Mouse (Mus musculus) retina, embryonic 14.5 days (tissue): ENCODE measurements around the gene Armh2.
"Not testable (repeated sequence)": the region's sequence is repeated elsewhere in the genome, so short reads cannot be mapped to it uniquely, and the experiment has no call there.

Experiments used
- DNase-seq: peaks from one replicate; pipeline ENCODE4 v3.0.0-alpha.2; 2015; ENCODE audit warnings: low spot score

Armh2 gene

DNA sequence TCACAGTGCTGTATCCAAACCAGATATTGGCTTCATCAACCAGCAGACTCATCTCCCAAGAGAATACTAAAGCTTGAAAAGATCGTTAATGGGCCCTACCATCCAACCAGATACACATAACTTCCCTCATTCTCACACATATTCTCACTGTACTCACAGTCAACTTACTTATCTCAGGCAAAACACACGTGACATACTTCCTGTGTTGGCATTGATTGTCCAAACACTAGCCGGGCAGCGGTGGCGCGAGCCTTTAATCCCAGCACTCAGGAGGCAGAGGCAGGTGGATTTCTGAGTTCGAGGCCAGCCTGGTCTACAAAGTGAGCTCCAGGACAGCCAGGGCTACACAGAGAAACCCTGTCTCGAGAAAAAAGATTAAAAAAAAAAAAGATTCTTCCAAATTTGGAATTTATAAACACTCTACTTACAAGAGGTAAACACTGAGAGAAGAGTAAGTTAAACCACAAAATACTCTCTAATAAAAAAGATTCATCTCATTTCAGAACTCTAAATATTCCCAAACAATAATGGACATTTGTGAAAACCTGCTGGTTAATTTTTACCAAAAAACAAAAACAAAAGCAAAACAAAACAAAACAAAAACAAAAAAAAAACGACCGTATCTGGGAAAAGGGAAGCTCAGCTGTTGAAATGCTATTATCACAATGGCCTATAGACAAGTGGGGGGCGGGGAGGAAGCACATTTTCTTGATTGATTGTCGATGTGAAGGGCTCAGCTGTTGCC, 17.0 kb downstream of the Armh2 start:
- no peak for DNase-seq

DNA sequence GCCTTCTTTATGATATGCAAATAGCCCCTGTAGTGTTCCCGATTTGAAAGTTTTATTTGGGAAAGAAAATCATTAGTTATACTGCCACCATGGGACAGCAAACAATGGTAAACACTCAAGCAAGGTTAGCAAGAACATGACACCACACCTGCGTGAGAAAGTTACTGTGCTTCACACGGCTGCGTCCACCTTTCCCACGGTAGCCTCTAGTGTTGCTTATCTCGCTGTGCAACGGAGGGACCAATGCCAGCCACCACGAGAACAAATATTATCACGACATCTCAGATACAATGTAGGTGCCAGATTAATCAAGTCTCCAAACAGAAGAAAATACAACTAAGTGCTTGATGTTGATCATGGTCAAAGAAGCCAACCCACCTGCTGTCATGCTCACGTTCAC, 18.4 kb downstream of the Armh2 start:
- DNase-seq, result no peak

DNA sequence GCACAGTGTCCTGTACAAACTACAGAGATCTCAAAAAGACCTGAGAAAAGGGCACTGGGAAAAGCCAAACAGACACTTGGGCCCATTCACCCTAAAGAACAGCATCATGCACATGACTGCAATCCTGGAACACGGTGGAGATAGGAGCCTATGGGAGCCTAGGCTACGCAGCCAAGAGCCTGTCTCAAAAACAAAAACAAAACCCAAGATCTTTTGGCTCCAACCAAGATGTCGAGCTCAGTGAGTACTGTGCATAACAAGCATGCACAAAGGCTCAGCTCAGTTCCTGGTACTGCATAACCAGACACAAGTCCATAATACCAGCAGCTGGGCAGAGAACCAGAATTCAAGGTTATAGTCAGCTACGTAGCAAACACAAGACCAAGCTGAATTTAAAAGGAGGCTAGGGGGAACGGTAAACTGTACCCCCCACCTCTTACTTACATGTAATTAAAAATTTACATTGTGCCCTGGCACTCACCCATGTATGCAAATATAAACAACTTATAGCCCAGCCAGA, 19.4 kb downstream of the Armh2 start:
- no peak for DNase-seq

DNA sequence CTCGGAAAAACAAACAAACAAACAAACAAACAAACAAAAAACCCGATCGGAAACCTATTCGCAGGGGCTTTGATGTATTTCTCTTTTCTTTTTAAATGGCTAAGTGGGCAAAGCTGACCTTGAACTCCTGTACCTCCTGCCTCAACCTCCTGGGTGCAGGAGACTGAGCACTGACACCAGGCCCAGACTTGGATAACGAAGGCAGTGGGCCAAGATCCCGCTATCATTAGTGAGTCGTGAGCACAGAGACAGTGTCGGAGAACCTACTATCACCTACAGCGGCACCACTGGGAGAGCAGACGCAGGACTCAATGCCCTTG, 20.0 kb downstream of the Armh2 start:
- DNase-seq, result no peak

DNA sequence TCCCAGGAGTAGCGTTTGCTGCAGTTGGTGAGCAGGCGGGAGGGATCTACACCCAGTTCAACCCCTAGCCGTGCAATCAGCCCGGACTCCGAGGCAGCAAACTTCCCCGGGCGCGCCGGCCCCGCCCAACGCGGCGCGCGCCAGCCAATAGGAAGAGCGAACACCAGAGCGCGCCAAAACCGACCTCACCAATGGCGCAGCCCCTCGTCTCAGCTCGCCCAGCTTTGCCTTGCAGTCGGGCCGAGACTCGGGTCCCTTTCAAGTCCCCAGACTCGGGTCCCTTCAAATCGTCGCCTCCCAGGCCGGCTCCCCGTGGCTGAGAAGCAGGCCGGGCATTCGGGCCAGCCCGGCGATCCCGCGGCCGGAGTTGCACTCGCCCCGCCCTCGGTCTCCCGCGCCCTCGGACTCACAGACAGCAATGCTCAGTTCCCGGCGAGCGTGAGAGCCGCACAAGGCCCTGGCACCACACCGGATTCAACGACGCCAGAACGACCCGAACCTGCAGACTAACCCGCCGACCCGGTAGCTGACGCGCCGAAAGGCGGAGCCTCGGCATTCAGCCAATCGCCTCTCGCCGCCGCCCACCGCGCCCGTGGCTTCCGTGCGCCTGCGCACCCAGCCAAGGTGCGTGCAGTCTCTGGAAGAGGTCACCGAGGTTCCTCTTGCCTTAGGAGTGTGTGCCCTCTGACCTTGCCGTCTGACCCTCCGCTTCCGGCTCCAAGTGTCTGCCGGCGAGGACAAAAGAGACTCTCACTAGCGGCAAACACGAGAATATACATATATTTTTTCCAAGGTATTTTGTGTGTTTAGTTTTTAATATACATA, 20.6 kb downstream of the Armh2 start, which contains the start of gene Gmnn:
Gene Gmnn (minus strand): TSS at position 521 of the 825 bp plus-strand sequence.
- peak; percentile 91 for DNase-seq

DNA sequence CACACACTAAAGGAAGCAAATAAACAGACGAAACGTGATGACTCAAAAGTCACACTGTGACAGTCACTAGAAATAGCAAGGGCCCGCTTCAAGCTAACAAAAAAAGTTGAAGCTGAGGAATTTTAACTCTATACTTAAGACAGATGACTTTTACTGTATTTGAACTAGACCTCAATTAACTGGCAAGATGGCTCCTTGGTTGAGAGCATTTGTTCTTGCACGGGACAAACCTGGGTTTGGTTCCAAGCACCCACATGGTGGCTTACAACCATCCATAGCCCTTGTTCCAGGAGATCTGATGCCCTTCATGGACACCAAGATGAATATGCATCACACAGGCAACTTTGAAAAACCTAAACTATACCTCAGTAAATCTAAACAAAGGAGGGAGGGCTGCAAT, 21.2 kb downstream of the Armh2 start:
- DNase-seq, result no peak

DNA sequence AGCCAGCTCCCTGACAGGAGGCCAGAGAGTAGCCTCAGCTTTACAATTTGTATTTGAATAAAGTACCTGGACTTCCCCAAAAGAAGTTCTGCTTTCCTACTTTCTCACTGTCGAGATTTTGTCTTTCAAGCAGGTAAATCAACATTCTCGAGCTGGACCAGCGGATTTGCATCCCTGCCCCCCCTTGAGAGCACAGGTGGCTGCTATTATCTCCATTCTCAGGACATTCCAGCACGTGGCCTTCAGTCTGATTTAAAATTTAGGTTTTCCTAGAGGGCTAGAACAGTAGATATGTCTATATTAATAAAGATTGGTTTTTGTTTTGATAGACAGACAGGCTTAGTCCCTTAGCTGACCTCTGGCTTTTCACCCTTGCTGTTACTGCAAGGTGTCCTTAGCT, 26.8 kb downstream of the Armh2 start:
- not testable (repeated sequence) for DNase-seq

DNA sequence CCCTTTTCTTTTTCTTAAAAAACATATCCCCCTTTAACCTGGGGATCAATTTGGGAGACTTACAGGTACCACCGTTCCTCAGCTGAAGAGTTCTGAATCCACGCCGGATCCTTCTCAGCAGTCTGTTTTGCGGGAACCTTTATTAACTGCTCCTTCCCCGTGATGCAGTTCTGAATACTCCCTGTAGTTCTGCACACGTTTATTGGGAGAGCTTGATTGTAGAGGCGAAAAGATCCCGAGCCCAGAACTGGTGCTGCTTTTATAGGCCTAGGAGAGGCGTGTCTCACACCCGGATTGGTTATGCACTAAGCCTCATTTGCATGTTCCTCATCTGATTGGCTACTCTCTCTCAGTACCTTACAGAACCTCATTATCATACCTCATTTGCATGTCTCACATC, 30.4 kb downstream of the Armh2 start:
- DNase-seq, result not testable (repeated sequence)

DNA sequence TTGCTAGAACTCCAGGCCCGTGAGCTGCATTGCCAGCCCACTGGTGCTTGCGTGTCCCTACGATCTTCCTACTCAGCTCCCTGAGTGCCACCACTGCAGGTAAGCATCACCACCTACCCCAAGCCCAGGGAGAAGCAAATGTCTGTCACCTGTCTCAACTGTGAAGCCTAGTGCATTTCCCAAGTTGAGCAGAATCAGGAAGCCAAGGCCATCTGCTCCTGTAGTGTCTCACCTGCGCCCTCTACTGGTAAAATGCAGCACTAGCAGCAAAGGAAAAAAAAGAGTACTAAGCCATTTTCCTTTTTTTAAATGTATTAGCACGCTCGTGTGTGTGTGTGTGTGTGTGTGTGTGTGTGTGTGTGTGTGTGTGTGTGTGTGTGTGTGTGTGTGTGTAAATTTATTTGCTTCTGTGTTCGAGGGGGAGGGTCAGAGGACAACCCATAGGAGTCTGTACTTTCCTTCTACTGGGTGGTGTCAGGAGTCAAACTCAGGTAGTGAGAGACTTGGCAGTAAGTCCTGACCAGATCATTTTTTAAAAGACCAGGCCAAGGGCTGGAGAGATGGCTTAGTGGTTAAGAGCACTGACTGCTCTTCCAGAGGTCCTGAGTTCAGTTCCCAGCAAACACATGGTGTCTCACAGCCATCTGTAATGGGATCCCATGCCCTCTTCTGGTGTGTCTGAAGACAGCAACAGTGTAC, 35.3 kb downstream of the Armh2 start:
- DNase-seq, result peak; percentile 83

DNA sequence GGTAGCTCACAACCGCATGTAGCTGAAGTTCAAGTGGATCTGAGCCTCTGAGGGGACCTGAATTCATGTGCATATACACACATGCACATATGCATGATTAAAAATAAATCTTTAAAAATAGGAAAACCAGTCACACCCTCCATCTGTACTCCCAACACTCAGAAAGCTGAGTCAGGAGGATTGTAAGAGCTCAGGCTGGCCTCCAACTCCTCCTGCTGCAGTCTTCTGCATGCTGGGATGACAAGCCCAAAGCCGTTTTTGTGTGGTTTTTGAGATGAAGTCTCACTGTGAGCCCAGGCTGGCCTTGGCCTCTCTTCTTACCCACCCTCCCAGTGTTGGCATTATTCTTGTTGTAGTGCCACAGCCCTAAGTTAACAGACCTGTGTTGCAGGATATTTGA, 37.0 kb downstream of the Armh2 start:
- DNase-seq, result no peak

DNA sequence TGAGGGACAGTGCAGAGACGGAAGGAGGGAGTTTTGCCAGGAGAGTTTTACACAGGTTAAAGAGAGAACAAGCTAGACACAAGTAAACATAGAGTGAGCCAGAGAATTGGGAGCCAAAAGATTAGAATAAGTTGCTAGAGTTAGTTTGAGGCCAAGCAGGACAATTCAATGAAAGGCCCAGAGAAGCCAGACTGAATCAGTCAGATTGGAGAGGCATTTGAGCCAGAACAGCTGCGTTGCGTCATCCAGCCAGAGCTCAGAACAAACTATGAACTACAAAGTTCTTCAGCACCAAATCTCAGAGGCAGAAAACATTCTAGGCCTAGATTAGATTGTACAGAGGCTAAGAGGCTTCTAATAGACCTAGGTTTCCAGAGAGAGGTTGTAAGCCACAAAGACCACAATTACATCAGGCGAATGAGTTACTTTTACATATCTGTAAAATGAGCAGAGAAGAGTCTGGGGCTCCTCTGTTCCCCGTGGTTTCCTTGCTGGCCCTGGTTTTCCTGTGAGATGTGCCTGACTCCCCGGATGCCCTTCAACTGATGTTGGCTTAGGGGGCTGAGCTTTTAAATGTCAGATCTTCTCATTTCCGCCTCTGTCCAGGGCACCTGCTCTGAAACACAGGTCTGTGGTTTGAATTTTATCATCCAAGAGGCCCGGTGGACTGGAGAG, 37.8 kb downstream of the Armh2 start:
- no peak for DNase-seq

DNA sequence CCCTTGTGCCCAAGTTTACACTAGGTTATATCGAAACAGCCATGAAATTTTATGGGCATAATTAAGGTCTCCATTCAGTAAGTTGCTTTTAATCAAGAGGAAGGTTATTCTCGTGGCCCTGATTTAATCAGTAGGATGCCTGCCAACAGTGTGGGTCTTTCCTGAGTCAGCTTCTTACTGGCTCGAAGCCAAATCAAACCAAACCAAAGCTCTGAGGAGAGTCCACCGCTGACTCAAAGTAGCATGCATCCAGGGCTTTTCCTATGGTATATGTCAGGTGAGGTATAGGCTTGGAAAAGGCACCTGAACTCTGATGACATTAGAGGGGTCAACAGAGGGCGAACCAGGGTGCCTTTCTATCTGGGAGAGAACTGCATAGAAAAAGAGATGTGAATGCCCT, 40.9 kb downstream of the Armh2 start:
- DNase-seq, result no peak

DNA sequence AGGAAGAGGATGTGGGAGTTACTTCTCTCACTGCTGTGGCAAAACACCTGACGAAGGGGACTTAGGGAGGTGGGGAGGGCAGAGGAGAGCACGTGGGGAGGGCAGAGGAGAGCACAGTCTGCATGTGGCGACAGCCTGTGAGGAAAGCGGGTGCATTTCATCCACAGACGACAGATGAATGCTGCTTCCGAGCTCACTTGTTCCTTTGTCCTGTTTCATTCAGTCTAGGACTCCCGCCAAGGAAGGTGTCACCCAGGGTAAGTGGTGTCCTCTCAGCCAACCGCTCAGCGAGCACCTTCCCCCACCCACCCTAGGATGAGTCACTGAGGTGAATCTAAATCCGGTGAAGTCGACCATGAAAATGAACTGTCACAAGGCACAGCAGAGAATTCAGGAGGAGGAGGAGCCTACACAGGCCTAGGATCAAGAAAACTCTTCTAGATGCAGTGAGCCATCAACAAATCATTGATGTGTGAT, 45.0 kb downstream of the Armh2 start:
- peak; percentile 56 for DNase-seq

DNA sequence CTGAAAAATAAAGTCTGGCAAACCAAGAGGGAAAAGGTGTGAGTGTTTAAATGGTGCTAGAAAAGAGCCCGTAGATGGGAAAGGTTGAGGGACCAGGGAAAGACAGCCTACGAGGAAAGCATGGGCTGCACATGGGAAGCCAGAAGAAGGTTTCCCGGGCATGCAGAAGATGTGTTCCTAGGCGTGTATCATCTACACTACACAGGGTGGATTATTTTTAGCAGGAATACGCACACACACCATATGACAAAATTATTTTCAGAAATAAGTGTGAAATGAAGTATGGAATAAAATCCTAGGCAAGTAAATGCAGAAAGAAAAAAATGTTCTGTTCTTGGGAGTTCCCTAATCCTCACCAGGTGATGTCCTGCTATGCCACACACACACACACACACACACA, 46.4 kb downstream of the Armh2 start:
- no peak for DNase-seq

DNA sequence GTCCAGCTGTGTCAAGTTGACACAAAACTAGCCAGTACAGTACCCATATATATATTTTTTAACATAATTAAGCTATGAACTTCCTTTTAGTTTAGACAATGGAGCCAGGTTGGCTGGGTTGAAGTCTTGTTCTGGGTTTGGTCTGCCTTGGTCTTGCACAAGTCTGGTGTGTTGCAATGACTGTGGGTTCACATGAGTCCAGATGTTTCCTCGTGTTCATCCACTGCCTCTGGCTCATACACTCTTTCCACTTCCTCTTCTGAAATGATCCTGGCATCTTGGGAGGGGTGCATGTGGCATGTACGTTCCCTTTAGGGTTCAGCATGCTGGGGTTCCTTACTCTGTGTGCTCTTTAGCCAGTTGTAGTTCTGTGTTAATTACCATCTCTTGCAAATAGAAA, 50.3 kb downstream of the Armh2 start:
- DNase-seq, result no peak

DNA sequence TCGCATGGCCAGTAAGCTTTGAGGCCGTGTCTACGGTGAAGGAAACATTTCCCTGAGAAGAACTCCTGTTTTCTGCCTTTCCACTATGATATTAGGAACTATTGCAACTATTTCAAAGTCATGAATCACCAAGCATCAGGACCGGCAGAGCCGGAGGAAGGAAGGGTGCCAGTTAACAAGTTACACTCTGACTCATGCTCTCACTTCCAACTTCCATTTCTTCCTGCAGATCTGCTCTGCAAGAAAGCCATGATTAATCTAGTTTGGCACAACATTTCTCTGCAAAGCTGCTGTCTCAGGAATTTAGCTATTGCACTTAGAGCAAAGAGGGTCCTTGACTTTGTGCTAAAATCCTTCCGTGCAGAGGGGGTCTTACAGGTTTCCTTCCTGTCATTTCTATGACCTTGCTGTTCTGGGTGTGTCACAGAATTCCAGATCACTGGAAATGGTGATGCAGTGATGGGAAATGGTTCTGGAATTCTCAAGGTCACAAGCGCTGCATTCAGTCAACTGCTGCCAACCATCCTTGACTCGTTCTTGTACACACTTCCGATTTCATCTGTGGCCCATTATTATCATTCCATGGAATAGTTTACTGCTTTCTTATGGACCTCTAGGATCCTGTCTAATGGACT, 51.5 kb downstream of the Armh2 start:
- DNase-seq, result no peak
